Mouse (Mus musculus): ENCODE measurements around the gene Tubb3.

Tubb3 gene

GRCm38 (mm10) chr8:123467476-123467875, 56.3 kb downstream of the Tubb3 start:
- H3K27me3 ChIP-seq (ENCODE audit: control insufficient read depth, insufficient read depth, low read length, poor library complexity, severe bottlenecking) = no peaks in the 10 kb centered on the region
- no peak for DNase-seq (ENCODE audit: low read depth, low spot score)
- no peaks in the 10 kb centered on the region for H3K36me3 ChIP-seq (ENCODE audit: control insufficient read depth, insufficient read depth, low read length, poor library complexity, severe bottlenecking)

Measured in splenic B cell, adult 2 months (primary cell).